Mouse (Mus musculus): ENCODE data around the gene Myh11. TPM values are rescaled to one million over a fixed set of nuclear protein-coding genes. Genes with fewer than 3 reads are reported as not detected.

The Myh11 gene
- polyA plus RNA-seq, 1 experiment from 2014 or later: 250 TPM

DNA sequence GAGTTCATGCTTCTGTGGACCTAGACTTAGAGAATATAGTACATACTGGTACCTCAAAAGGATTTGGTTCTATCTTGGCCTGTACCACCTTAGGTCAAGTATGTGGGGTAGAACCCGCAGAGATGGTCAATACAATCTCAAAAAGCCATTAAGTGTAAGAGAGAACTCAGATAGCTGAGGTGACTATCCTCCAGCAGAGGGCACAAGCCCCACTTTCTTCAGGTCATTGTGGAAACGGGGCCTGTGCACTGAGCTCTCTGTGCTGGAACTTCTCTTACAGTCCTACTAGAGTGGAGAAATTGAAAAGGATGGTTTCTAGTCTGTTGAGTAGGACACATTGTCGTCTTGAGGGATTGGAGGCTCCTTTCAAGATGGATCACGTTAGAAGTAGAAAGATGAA lies 92.4 kb downstream of the Myh11 start:
- no peaks in the 10 kb centered on the region for H3K27me3 ChIP-seq (ENCODE audit: control insufficient read depth, insufficient read depth, low read length)

GRCm38 (mm10) chr16:14195427-14195826 lies 95.7 kb downstream of the Myh11 start:
- H3K27me3 ChIP-seq (ENCODE audit: control insufficient read depth, insufficient read depth, low read length): no peaks in the 10 kb centered on the region
- no peaks in the 10 kb centered on the region for H3K4me1 ChIP-seq (ENCODE audit: control insufficient read depth, insufficient read depth, low read length)
- H3K27ac ChIP-seq (ENCODE audit: low read length): no peak overlapping the region
- H3K4me3 ChIP-seq (ENCODE audit: low read depth, low read length): no peak overlapping the region
- H3K36me3 ChIP-seq (ENCODE audit: control insufficient read depth, insufficient read depth, low read length): peaks cover 22% of the 10 kb centered on the region
- no peak overlapping the region for H3K9ac ChIP-seq (replicated peaks; ENCODE audit: low read depth, low read length)
- no peak overlapping the region for H3K4me2 ChIP-seq (replicated peaks; ENCODE audit: low read depth, low read length)
- H3K9me3 ChIP-seq (ENCODE audit: control insufficient read depth, low read depth, low read length): no peaks in the 10 kb centered on the region
- no peak for ATAC-seq (ENCODE audit: insufficient number of reproducible peaks, insufficient read depth, low FRiP score, low read depth)
- 41% methylated on average over 1 of the region's 1 CpGs for WGBS

More for the DNA sequence above, 92.4 kb downstream of the Myh11 start:
- H3K9ac ChIP-seq (replicated peaks; ENCODE audit: low read depth, low read length): no peak overlapping the region
- H3K4me3 ChIP-seq (ENCODE audit: low read depth, low read length): no peak overlapping the region
- no peak overlapping the region for H3K4me2 ChIP-seq (replicated peaks; ENCODE audit: low read depth, low read length)
- H3K36me3 ChIP-seq (ENCODE audit: control insufficient read depth, insufficient read depth, low read length): no peaks in the 10 kb centered on the region; the same call in 1 of the 2 replicates
- no peaks in the 10 kb centered on the region for H3K9me3 ChIP-seq (ENCODE audit: control insufficient read depth, low read depth, low read length)
- no peak overlapping the region for H3K27ac ChIP-seq (ENCODE audit: low read length)
- no peak for ATAC-seq (ENCODE audit: insufficient number of reproducible peaks, insufficient read depth, low FRiP score, low read depth)
- H3K4me1 ChIP-seq (ENCODE audit: control insufficient read depth, insufficient read depth, low read length): no peaks in the 10 kb centered on the region
- WGBS: 70% methylated on average over 4 of the region's 4 CpGs

DNA sequence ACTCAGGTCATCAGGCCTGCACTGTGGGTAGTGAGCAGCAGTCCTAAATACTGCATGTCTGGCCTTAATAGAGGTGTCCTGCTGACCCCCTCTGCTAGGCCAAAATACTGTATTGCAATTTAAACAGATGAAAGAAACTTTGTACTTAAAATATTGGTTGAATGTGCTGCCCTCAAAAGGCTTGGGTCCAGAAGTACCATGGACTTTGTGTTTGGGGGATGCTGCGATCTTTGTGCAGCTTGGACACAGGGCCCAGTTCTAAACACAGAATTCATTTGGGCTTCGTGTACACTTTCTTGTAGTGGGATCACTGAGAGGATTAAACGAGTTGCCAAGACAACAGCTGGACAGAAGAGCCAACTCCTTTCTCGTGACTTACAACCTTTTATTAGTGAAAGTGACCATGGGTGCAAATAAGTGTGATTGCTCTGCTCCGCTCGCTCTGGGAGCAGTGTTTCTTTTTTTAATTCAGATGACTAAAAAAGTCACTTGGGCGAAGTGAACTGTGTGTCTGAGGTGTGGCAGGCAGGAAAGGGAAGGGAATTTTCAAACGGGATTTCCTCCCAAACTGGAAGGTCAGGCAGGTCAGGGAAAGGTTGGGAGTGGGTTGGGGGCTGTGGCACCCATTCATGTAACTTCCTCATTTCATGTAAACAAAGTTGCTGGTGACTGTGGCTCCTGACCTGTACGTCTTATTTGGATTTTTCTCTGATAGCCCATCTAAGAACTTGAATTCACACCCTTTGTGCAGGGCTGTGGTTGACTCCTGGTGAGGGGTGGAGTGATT lies 96.8 kb downstream of the Myh11 start:
- Histone ChIP-seq H3K36me3 (ENCODE audit: control insufficient read depth, insufficient read depth, low read length) (peaks cover 32% of the 10 kb centered on the region), H3K4me1 (ENCODE audit: control insufficient read depth, insufficient read depth, low read length) (no peaks in the 10 kb centered on the region), H3K27me3 (ENCODE audit: control insufficient read depth, insufficient read depth, low read length) (no peaks in the 10 kb centered on the region), H3K27ac (ENCODE audit: low read length) (no peak overlapping the region), H3K4me2 (replicated peaks; ENCODE audit: low read depth, low read length) (no peak overlapping the region), H3K4me3 (ENCODE audit: low read depth, low read length) (no peak overlapping the region), H3K9ac (replicated peaks; ENCODE audit: low read depth, low read length) (no peak overlapping the region), H3K9me3 (ENCODE audit: control insufficient read depth, low read depth, low read length) (no peaks in the 10 kb centered on the region)
- 68% methylated on average over 9 of the region's 9 CpGs for WGBS
- ATAC-seq (ENCODE audit: insufficient number of reproducible peaks, insufficient read depth, low FRiP score, low read depth): no peak

DNA sequence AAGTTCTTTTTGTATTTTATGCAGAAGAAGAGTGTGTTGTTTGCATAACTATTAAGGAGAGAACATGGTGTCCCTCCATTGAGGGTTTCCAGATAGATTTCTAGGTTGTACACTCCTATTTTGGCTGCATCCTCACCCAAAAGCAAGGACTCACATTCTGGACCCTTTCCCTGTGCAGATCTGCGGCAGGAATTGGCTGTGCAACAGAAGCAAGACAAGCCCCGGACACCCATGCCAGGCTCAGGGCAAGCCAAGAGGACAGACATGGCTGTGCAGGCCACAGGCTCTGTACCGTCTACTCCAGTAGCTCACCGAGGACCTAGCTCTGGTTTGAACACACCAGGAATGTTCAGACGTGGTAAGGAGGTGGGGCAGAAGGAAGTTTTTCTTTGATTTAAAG lies 105.7 kb downstream of the Myh11 start:
- no peak overlapping the region for H3K4me2 ChIP-seq (replicated peaks; ENCODE audit: low read depth, low read length)
- 94% methylated on average over 5 of the region's 5 CpGs for WGBS

DNA sequence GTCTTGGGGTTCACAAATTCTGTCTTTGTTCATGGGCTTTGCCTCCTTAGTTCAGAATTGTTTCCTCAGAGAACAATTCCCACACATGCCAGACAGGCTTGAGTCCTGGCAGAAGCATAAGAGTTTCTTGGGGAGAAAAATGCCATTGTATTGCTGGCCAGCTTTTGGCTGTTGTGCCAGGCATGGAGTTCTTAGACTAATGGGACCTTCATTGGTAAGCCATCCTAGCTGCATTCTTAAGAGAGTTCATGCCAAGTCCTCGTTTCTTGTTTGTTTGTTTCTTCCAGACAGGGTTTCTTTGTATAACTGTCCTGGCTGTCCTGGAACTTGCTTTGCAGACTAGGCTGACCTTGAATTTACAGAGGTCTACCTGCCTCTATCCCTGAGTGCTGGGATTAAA lies 107.3 kb downstream of the Myh11 start:
- Histone ChIP-seq H3K4me3 (ENCODE audit: low read depth, low read length) (no peak overlapping the region), H3K9me3 (ENCODE audit: control insufficient read depth, low read depth, low read length) (no peaks in the 10 kb centered on the region), H3K36me3 (ENCODE audit: control insufficient read depth, insufficient read depth, low read length) (peaks cover 85% of the 10 kb centered on the region), H3K9ac (replicated peaks; ENCODE audit: low read depth, low read length) (no peak overlapping the region), H3K27ac (ENCODE audit: low read length) (no peak overlapping the region), H3K27me3 (ENCODE audit: control insufficient read depth, insufficient read depth, low read length) (no peaks in the 10 kb centered on the region), H3K4me1 (ENCODE audit: control insufficient read depth, insufficient read depth, low read length) (no peaks in the 10 kb centered on the region), H3K4me2 (replicated peaks; ENCODE audit: low read depth, low read length) (no peak overlapping the region)
- 70% methylated on average over 1 of the region's 1 CpGs for WGBS
- ATAC-seq (ENCODE audit: insufficient number of reproducible peaks, insufficient read depth, low FRiP score, low read depth): no peak

More for the DNA sequence above, 105.7 kb downstream of the Myh11 start:
- Histone ChIP-seq H3K4me3 (ENCODE audit: low read depth, low read length) (no peak overlapping the region), H3K4me1 (ENCODE audit: control insufficient read depth, insufficient read depth, low read length) (no peaks in the 10 kb centered on the region), H3K9me3 (ENCODE audit: control insufficient read depth, low read depth, low read length) (no peaks in the 10 kb centered on the region), H3K27me3 (ENCODE audit: control insufficient read depth, insufficient read depth, low read length) (no peaks in the 10 kb centered on the region), H3K36me3 (ENCODE audit: control insufficient read depth, insufficient read depth, low read length) (peaks cover 87% of the 10 kb centered on the region), H3K9ac (replicated peaks; ENCODE audit: low read depth, low read length) (no peak overlapping the region), H3K27ac (ENCODE audit: low read length) (no peak overlapping the region)
- no peak for ATAC-seq (ENCODE audit: insufficient number of reproducible peaks, insufficient read depth, low FRiP score, low read depth)

GRCm38 (mm10) chr16:14182360-14182759 lies 108.8 kb downstream of the Myh11 start:
- Histone ChIP-seq H3K27me3 (ENCODE audit: control insufficient read depth, insufficient read depth, low read length) (no peaks in the 10 kb centered on the region), H3K9me3 (ENCODE audit: control insufficient read depth, low read depth, low read length) (no peaks in the 10 kb centered on the region), H3K27ac (ENCODE audit: low read length) (no peak overlapping the region), H3K9ac (replicated peaks; ENCODE audit: low read depth, low read length) (no peak overlapping the region), H3K4me3 (ENCODE audit: low read depth, low read length) (no peak overlapping the region), H3K4me1 (ENCODE audit: control insufficient read depth, insufficient read depth, low read length) (no peaks in the 10 kb centered on the region), H3K36me3 (ENCODE audit: control insufficient read depth, insufficient read depth, low read length) (peaks cover 82% of the 10 kb centered on the region), H3K4me2 (replicated peaks; ENCODE audit: low read depth, low read length) (no peak overlapping the region)
- no peak for ATAC-seq (ENCODE audit: insufficient number of reproducible peaks, insufficient read depth, low FRiP score, low read depth)
- 76% methylated on average over 5 of the region's 5 CpGs for WGBS

DNA sequence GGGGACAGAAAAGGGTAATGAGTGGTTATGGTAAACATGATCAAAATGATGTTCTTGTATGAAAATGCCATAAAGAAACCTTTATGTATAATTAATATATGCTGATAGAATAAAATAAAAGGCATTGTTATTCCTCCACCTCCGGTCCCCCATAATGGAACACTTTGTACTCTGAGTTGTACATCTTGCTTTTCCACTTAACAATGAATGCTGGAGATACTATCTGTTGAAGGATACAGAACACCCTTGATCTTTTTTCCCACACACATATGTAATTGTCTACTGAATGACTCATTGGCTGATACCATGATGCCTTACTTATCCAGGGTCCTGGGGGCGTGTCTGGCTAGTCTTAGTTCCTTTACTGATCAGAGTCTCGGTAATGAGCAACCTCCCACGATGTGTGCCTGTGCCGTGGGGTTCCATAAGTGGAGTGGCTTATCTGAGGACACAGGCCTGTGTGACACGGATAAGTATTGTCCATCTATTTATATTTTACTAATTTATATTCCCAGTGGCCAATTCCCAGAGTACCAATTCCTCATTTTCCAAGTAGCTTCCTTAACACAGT lies 110.9 kb downstream of the Myh11 start:
- H3K27me3 ChIP-seq (ENCODE audit: control insufficient read depth, insufficient read depth, low read length): no peaks in the 10 kb centered on the region
- no peaks in the 10 kb centered on the region for H3K4me1 ChIP-seq (ENCODE audit: control insufficient read depth, insufficient read depth, low read length)
- H3K27ac ChIP-seq (ENCODE audit: low read length): no peak overlapping the region
- no peak overlapping the region for H3K9ac ChIP-seq (replicated peaks; ENCODE audit: low read depth, low read length)
- H3K4me2 ChIP-seq (replicated peaks; ENCODE audit: low read depth, low read length): no peak overlapping the region
- no peak for ATAC-seq (ENCODE audit: insufficient number of reproducible peaks, insufficient read depth, low FRiP score, low read depth)
- WGBS: 84% methylated on average over 6 of the region's 6 CpGs
- H3K9me3 ChIP-seq (ENCODE audit: control insufficient read depth, low read depth, low read length): no peaks in the 10 kb centered on the region
- peaks cover 85% of the 10 kb centered on the region for H3K36me3 ChIP-seq (ENCODE audit: control insufficient read depth, insufficient read depth, low read length)
- no peak overlapping the region for H3K4me3 ChIP-seq (ENCODE audit: low read depth, low read length)

- Histone ChIP-seq H3K9ac (replicated peaks; ENCODE audit: low read depth, low read length) (no peak overlapping the region), H3K27me3 (ENCODE audit: control insufficient read depth, insufficient read depth, low read length) (no peaks in the 10 kb centered on the region), H3K36me3 (ENCODE audit: control insufficient read depth, insufficient read depth, low read length) (peaks cover 82% of the 10 kb centered on the region), H3K27ac (ENCODE audit: low read length) (no peak overlapping the region), H3K4me1 (ENCODE audit: control insufficient read depth, insufficient read depth, low read length) (no peaks in the 10 kb centered on the region), H3K9me3 (ENCODE audit: control insufficient read depth, low read depth, low read length) (no peaks in the 10 kb centered on the region), H3K4me2 (replicated peaks; ENCODE audit: low read depth, low read length) (no peak overlapping the region), H3K4me3 (ENCODE audit: low read depth, low read length) (no peak overlapping the region)
- 53% methylated on average over 3 of the region's 3 CpGs for WGBS
- ATAC-seq (ENCODE audit: insufficient number of reproducible peaks, insufficient read depth, low FRiP score, low read depth): no peak
Measured at GRCm38 (mm10) chr16:14178041-14178440, 113.1 kb downstream of the Myh11 start.
